Mouse (Mus musculus) effector memory CD4-positive, alpha-beta T cell, adult 7 months (primary cell): Measurements from ENCODE around the gene Rae1. TPM values are rescaled to one million over a fixed set of nuclear protein-coding genes. Genes with fewer than 3 reads are reported as not detected.

Experiments
- polyA plus RNA-seq: library from polyadenylated mRNA; unstranded; fragments of 100-300 nt; shearing (Covaris generic); gene quantifications from one replicate; pipeline ENCODE4 v1.2.1, GENCODE M21; 2017

Gene Rae1
- polyA plus RNA-seq: 76.9 TPM

DNA sequence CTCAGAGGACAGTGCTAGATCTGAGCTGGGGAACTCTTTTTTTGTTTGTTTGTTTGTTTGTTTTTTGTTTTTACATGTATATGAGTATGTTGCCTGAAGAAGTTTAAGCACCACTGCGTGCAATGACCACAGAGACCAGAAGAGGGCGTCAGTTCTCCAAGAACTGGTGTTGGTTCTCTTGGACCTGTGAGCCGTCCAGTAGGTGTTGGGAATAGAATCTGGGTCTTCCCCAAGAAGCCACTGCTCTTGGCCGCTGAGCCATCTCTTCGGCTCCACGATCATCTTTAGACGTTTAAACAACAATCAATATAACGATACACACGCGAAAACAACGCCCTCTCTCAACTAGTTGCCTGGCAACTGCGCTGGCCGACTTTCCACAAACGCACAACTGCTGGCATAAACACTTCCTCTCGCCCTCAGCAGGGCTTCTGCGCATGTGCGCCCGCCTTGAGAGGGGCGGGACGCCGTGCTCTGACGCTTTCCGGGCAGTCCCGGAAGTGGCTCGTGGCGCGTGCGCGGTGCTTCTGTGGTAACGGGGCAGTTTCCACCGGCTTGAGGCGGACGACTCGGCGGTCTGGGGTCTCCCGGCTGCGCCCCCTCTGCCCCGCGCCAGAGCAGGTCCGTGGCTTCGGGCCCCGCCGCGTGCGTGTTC lies at the start of gene Rae1:
Gene Rae1, plus strand, starts transcription at position 488 of the 655 bp plus-strand sequence.

GRCm38 (mm10) chr2:172977409-172978130 lies 22.3 kb upstream of the Rae1 start, which contains the start of gene Spo11:
Spo11 (plus strand) TSS chr2:172977700.

DNA sequence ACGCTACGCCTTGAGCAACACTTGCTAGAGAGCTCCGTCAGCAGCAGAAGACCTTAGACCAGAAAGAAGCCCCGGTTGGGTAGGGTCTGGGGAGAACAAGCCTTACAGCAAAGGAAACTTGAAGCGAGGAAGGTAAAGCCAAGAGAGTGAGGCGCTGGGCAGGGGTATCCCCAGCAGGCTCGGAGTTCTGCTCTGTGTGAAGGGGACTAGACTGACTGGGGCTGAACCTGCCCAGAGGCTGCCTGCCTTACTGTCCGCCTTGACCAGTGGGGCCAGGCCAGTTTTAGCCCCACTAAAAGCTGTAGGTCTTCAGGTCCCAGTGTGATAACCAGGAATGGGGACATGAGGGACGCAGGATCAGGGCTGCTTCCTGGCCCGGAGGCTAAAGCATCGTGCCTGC lies 20.5 kb downstream of the Rae1 start, which contains the start of gene Rbm38:
Gene Rbm38, plus strand, starts transcription at position 69 of the 400 bp plus-strand sequence.

Other genes starting within 250 kb of the Rae1 start
- gene Bmp7, start 59.8 kb upstream of the Rae1 start, polyA plus RNA-seq: 4.8 TPM
- gene Spo11, start 22.4 kb upstream of the Rae1 start, polyA plus RNA-seq: 5.2 TPM
- 12.8 TPM for gene Rbm38, start 20.4 kb downstream of the Rae1 start, polyA plus RNA-seq
- 0.16 TPM for gene Ctcfl, start 119.4 kb downstream of the Rae1 start, polyA plus RNA-seq
- gene Pck1, start 152.9 kb downstream of the Rae1 start, polyA plus RNA-seq: 0.38 TPM
- 61.9 TPM for gene Zbp1, start 218.8 kb downstream of the Rae1 start, polyA plus RNA-seq